Mouse (Mus musculus): ENCODE measurements around the gene Fxyd2.

Fxyd2 gene
- long read RNA-seq, experiment 1, partial matches to known transcripts, result 1 of 6 reads
- long read RNA-seq, experiment 1, other reads (novel, unspliced or antisense), result 1 of 6 reads
- long read RNA-seq, experiment 2, transcript Fxyd2-201 (6 exons, 632 nt), result major isoform, 5 of 11 reads
- long read RNA-seq, experiment 2, partial matches to known transcripts, result 4 of 11 reads
- long read RNA-seq, experiment 2, other reads (novel, unspliced or antisense), result 0 of 11 reads

DNA sequence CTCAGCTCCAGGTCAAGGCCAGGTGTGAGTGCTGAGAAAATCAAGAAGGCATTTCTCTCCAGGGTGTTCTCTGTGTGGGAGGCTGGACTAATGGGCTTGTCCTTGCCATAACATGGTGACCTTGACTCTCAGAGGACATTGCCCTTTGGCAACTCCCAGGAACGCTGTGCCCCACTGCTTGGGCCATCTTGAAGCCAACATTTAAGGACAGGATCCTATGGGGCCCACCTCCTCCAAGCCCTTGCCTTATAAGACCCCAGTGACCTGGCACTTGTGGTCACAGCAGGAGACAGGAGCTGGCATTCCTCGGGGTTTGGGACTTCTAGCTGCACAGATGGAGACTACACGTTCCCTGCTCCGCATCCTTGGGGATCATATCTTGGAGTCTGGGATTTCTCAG is at the start of gene Fxyd2:
Gene Fxyd2 (plus strand): TSS at position 236 of the 400 bp plus-strand sequence.
- intact Hi-C loops (cut with DNase I), result no loop called here

DNA sequence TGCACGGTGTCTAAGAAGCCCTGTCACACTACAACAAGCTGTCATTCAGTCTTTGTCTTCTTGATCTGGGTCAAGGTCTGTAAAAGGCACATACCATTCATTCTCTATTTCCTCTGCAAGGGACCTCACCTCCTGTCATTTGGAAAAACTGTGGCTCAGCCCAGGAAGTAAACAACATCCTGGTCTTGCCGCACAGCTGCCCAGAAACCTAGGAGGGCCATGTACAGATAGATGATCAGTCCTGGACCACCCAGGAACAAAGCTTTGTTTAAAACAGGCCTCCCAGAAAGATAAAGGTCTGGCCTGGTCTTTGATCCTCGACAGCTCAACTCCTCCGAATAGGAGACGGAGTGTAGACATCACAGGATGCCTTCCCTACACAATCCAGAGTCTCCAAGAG is 49.6 kb upstream of the Fxyd2 start:
- intact Hi-C loops (cut with DNase I), result no loop called here

DNA sequence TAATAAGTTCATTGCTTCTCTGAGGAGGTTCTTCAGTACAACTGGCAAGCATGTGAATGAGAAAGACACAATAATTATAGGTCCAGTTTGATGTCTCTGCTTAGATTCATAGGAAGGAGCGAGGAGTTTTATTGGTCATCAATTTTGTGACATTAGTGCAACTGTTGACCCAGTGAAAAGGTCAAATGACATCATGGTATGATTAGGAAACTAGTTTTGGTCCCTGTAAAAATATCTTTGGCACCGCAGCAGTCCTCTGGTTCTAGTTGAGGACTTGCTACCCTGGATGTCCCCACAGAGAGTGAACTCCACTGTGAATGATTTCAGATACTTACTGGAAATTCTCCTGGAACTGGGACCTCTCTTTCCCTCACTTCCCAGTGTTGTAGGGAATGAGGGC is 44.3 kb upstream of the Fxyd2 start:
- intact Hi-C loops (cut with DNase I), result no loop called here

DNA sequence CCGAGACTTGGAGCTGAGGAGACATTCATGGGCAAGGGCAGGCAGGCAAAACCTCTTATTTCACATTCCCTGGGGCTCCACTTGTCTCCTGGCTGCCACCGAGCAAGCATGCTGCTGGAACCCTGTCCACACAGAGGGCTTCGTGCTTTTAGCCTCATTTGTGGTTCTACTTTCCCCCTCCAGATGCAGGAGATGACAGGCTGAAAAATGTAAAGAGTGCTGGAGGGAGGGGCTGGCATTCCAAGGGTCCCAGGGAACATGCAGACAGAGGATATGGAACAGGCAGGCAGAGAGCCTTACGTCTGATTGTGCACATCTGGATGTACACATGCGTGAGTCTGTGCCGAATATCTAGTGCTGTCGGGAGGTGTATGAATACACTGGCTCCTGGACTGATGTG is 41.1 kb upstream of the Fxyd2 start:
- intact Hi-C loops (cut with DNase I), result no loop called here

DNA sequence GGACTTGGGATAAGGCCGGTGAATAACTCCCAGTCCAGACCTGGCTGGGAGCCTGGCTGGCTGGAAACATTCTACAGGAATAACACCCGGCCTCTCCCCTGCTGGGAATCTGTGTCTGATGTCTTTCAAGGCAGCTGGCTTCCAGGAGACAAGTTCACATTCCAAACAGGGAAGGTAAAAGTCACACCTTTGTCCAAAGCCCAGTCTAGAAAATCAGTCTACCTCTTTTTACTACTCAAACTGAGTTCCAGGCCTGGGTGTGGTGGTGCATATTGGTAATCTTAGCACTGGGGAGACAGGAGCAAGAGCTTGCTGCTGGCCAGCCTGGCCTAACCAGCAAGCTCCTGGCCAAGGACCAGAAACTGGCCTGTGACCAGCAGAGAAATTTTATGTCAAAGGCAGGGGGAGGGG is 37.4 kb upstream of the Fxyd2 start:
- intact Hi-C loops (cut with DNase I), result no loop called here

DNA sequence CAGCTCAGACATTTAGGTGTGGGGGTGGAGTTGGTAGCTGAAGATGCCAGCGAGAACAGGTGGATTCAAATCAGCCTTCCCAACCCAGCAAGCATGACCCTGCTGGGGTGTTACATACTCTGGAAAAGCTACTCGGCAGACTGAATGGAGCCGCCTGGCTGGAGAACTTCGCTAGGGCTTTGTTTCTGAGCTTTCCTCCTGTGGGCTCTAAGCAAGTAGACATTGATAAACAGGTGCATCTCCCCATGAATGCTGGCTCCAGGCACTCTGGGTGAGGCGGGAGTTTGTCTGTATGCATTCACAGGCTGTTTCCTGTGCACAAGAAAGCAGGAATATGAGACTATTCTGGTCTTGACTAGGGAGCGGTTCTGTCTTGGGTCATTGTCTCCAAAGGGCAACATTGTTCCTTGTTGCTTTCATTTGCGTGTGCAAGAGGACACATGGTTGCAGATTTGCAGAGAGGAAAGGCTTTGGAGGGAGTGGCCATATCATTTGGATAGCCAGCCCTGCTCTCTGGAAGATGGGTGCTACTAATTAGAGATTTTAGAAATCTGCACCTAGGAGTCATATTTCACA is 35.7 kb upstream of the Fxyd2 start:
- intact Hi-C loops (cut with DNase I), result no loop called here

DNA sequence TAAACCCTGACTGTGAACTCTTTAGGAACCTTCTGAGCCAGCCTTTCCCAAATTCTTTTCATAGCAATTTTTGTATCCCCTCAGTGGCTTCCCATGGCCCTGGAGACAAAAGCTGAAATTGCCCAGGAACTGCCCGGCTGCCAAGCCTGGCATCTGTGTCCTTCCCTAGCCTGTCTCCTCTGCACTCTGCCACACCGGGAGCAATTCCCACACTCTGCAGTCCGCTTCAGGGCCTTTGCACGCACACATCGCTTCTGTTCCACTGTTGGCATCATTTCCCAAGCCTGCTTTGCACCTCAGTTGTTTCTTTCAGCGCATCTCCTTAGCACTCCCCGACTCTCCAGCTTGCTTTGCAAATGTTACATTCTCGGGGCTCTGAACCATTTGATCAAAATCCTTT is 31.8 kb upstream of the Fxyd2 start:
- intact Hi-C loops (cut with DNase I), result no loop called here

DNA sequence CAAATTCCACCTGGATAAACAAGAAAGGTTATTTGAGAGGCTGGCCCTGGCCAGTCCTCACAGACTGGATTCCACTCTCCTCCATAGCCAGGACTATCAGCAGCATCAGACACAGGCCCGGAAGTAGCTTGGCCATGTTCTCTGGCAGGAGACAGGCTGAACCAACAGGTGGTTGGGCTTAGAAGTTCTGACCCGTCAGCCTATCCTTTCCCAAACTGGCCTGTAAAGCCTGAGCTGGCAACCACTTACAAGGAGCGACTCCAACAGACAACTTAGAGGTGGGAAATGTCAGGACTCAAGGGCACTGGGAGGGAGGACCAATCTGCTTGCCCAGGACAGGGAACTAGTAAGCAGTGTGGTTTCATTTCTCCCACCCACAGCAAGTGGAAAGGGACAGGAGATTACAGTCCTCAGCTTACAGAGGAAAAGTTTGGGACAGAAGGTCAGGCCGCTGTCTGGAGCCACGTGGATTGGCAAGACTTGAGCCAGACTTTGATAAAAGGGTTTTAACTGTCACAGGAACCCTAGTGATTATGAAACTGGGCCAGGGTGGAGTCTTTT is 31.0 kb upstream of the Fxyd2 start:
- intact Hi-C loops (cut with DNase I), result no loop called here

DNA sequence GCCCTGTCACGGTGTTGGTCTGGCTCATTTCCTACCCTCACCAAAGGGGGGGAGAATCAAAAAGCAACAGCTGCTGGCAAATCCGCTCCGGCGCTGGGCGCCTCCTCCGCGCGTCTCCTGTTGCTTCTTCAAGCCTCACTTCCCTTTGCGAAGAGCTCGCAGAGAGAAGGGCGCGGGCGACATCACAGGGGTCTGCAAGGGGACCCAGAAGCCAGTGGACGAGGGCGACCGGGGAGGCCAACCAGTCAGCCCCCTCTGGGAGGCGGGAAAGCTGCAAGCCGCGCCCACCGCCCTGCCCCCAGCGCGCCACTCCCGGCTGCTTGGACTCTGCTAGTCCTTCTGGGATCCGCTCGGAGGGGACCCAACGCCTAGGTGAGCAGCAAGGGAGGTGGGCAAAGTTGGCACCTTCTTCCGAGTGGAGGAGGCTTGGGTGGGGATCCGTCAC is 29.3 kb upstream of the Fxyd2 start, which contains the start of gene Fxyd6:
Gene Fxyd6 (plus strand): TSS at position 69 of the 445 bp plus-strand sequence.
- intact Hi-C loops (cut with DNase I), result no loop called here

DNA sequence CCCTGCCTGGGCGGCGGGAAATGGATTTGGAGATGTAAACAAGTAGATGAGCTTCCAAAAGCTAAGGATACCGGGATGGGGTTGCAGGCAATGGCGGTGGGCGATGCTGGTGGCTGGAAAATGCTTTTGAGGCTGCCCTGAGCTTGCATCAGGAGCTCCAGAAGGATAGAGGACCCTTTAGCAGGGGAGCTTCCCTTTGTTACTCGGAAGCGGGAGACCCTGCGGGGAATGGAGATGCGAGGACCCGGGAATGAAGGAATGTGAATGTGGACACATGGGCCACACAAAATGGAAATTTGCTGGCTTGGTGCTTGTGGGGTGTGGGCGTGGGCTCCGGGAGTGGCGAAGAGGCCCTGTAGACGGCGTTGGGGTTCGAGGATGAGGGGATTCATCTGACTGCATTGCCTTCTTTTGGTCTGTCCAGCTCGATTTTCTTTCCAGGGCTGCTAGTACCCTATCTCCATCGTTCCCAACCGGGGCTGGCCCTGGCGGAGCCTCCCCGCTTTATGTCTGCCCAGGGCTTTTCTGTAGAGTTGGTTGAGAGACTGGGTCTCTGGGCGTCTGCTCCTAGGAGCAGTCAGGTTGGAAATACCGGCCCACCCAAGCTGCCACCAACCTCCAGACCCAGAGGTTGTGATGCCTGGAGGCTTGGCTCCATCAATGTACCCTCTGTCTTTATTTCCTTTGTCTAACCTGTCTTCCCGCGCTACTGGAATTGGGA is 28.7 kb upstream of the Fxyd2 start:
- intact Hi-C loops (cut with DNase I), result no loop called here

DNA sequence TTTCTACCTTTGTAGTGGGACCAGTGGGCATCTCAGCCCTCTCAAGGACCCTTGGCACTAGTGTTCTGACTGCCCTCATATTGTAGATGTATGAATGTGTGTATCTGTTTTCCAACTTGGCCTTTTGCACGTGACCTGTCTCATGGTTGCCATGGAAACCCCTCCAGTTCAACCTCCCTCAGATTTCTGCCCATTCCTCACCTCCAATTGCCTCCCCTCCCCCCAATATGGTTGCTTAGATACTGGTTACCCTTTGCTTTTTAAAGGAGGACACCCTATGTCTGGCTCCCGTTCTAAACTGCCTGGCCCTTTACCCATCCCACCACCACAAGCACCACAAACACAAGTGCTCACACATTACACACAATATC is 28.1 kb upstream of the Fxyd2 start:
- intact Hi-C loops (cut with DNase I), result no loop called here

DNA sequence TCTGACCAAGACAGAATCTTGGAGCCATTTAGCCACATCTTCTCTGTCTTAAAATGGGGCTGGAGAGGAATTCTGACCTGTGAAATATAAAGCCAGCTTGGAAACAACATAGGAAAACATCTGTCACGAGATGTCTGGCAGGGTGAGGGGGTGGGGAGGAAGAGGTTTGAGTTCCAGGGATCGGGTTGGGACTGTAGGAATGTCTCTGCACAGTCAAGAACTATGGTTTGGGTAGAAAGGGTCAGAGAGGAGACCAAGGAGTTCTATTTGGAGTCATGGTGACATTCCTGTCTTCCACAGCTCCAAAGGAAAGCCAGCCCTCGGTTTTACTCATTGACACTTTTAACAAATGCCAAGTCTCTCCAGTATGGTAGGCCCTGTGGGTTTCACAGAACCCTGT is 25.6 kb upstream of the Fxyd2 start:
- intact Hi-C loops (cut with DNase I), result no loop called here

DNA sequence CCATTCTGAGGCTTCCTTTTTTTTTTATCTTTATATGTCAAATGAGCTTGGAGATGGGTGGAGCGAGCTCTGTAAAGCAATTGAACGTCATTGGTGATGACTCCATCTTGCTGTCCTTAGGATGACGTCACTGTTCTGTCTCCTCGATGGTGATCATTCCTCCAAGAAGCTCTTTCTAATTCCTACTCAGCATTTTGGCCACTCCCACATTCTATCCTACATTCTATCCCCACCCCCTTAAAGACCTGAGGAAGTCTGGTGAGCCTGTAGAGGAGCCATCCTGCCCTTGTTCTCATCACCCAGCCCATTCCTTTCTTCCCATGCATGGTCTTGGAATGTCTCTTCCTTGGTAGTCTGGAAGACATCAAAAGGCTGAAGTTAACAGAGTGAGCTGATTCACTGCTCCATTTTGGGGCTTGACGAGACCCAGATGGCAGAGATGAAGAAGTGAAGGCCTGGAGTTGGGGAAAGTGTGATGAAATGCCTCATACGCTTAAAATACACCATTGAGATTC is 24.4 kb upstream of the Fxyd2 start:
- intact Hi-C loops (cut with DNase I), result no loop called here

DNA sequence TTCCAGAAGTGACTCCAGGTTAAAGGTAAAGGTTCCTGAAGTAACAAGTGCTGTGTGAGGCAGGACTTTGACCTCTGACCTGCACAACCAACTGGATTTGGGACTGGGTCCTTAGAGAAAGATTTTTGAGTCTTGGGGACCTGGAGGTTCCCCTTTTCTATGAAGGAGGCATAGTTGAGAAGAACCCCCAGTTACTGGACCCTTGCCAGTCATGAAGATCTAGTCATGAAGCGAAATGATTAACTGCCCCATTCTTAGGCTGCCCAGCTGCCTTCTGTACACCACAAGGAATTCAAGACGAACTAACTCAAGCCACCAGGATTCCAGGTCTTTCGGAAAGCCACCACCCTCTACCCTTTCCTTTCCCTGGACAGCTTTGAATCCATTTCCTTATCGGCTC is 23.0 kb upstream of the Fxyd2 start:
- intact Hi-C loops (cut with DNase I), result no loop called here

DNA sequence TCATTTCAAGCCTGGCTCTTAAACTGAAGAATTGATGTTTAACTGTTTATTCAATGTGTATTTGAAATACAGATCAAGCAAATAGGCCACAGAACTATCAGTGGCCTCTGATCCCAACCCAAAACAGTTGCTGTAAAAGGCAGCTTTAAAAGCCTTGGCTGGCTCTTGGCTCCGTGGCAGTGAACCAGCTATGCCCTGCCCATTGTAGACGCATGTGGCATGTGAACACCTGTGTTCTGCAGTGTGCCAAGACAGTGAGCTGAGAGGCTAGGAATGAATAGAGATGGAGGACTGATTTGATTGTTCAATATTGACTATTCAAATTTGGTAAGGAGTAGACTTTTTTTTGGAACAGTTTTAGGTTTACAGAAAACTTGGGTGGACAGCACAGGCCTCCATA is 22.6 kb upstream of the Fxyd2 start:
- intact Hi-C loops (cut with DNase I), result no loop called here

DNA sequence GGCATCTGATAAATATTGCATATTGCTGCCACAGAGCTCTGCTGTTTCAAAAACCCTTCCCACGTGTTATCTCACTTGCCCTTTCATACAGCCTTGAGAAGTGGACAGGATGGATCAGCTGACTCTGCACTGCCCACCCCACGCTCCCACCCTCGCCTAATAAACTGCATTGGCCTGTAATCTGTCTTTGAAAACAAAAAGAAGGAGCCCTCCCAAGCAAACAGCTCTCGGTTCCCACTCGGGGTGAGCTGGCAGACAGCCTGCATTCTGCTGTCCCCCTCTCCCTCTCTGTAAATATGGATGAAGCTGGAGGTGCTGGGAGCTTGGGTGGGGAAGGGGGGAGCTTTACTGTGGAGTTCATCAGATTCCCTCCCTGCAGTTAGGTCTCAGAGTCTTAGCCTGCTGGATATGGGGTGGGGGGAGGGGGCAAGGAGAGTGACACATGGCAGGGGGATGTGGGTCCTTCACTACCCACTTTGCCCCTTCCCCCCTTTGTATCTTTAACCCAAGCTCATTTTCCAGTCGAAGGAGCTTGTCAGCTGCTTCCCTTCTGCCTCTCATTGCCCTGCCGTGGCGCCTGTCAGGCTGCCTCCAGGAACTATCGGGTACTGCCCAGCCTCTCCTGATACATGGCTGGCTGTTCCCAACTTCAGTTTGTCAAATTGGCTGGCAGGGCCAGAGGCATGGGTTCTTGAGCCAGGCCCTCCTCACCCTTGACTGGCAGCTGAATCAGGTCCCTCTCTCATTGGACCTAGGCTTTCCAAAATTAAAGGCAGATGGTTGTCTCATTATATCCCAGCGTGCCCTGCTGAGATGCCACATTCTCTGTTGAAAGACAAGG is 18.8 kb upstream of the Fxyd2 start:
- intact Hi-C loops (cut with DNase I), result no loop called here

DNA sequence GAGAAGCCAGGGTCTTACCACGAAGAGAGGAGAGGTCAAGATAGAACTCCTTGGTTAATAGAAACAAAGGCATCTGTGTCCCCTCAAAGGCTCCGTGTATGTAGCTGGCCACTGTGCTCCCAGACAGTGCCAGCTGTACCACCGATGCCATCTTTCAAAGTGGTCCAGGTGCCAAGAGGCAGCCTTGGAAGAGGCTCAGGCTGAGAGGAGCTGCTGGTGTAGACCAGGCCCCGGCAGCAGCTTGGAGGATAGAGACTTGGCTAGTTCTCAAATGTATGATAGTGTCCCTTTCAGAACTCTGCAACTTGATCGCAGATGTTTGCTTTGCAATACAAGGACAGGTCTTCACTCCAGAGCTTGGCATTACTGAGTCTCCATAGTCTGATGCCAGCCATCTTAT is 17.1 kb upstream of the Fxyd2 start:
- intact Hi-C loops (cut with DNase I), result no loop called here

DNA sequence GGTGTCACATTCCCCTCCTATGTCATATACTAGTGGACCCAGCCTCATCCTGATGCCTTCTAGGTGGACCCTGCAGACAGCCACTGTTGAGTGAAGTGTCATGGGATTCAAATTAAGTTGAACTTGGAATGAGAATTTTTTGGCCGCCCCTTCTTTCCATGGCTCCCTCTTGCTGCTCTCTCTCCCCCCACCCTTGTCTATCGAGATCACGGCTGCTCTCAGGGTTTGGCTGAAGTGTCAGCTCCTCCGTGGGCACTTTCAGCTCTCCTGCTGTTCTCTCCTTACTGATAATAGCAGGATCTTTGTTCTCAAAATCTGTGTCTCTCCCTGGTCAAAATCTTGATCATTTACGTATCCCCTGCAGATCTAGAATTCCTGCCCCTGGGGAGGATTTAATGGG is 16.6 kb upstream of the Fxyd2 start:
- intact Hi-C loops (cut with DNase I), result no loop called here

DNA sequence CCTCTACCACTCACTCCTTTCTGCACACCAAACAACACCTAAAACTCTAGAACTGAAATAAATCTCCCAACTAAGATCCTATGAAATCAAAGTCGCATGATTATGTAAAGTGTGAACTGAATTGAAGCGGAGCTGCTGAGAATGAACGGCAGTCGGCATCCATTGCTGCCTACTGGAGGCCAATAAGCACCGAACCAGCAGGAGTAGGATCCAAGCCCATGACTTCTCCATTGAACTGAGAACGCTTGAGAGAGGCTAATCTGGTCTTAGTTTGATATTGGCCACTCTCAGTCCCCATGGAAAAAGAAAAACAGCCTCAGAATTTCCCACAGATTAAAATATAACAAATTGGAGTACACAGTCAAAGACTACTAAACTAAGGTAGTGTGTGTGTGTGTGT is 15.6 kb upstream of the Fxyd2 start:
- intact Hi-C loops (cut with DNase I), result no loop called here

DNA sequence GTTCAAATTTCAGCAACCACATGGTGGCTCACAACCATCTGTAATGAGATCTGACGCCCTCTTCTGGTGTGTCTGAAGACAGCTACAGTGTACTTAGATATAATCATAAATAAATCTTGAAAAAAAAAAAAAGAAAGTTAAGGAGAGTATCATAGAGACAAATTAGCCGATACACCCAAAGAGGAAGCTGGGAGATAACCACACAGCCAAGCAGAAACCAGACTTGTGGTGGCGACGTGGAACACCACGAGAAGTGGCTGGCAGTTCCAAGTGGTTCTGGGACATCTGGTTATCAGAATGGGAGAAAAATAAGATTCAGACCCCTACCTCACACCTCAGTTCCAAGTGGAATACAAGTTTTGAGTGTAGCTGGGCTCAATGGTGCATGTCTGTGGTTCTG is 12.8 kb upstream of the Fxyd2 start:
- intact Hi-C loops (cut with DNase I), result no loop called here

DNA sequence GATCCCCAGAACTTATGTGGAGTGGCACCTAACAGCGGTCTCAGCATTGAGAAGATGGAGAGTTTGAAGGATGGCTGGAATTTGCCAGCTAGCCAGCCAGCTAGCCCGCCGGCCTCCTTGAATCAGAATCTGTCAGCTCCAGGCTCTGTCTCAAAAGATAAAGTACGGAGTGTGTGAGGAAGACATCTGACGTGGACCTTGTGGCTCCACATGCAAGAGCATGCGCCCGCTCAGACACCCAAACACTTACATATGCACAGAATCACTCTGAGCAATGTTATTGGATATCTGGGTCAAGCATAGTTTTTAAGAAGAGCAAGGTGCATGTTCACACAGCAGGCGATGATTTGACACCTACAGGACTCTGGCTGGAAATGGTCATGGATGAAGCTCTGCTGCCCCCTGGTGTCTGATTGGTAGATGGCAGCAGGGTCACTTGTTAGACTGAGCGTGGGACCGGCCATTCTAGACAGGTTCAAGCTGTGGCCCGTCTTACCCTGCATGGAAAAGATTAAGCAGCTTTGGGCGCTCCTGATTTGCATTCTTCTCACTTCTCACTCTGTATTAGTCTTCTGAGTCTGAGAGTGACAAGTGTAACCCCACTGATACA is 11.0 kb upstream of the Fxyd2 start:
- intact Hi-C loops (cut with DNase I), result loop anchor here (1.0 to 2.0 kb wide), 3 partner anchors 44 to 167 kb away; no protein-coding TSS in a partner anchor
